Comparison of ENCODE assay signal across 8 mouse cellular contexts in genomic region chr12:101015926-101016325, GRCm38 (mm10). TPM values are rescaled to one million over a fixed set of nuclear protein-coding genes. Genes with fewer than 3 reads are reported as not detected.
A peak's percentile ranks its signal among the peaks of the same experiment; 100 is the strongest.
DNase-seq lines count a peak whose midpoint lies in the region; ATAC-seq and TF ChIP-seq lines count a peak whose summit lies in the region.

No protein-coding gene starts in this region.

- H3K9me3 ChIP-seq in ES-E14 (ENCODE audit: control insufficient read depth, insufficient read depth, low read depth, low read length) = no peaks in the 10 kb centered on the region
- H3K9me3 ChIP-seq in hindbrain, postnatal 0 days (ENCODE audit: low read length) = no peaks in the 10 kb centered on the region

- H3K4me3 ChIP-seq in gastrocnemius, adult 2 months = no peak overlapping the region
- peak overlapping the region; percentile 42 to 46; a peak in 3 of 4 replicates for H3K4me3 ChIP-seq in ES-E14 (ENCODE audit: insufficient read depth in 1 of 2, low read depth in 1 of 2, low read length in 2 of 2, poor library complexity in 1 of 2, severe bottlenecking in 1 of 2)
- H3K4me3 ChIP-seq in hindbrain, postnatal 0 days (ENCODE audit: low read length) = no peak overlapping the region
- peak overlapping the region; percentile 29 for H3K4me3 ChIP-seq in thymus, adult 2 months (ENCODE audit: control insufficient read depth, insufficient read depth, low read length)

- TF ChIP-seq POLR2A in thymus, adult 2 months (IDR thresholded peaks at IDR 0.05; ENCODE audit: control insufficient read depth, extremely low read depth, insufficient read depth, low read length, poor library complexity) = peak; percentile 71

- in situ Hi-C loops in ES-E14 (cut with MboI; ENCODE audit: low sequenced_read_pairs in 2 of 2, unreplicated experiment in 2 of 2) = no loop called here

- WGBS in hindbrain, postnatal 0 days = 40% methylated on average over 4 of the region's 4 CpGs
- WGBS in thymus, adult 2 months = 4% methylated on average over 4 of the region's 4 CpGs

- intact Hi-C loops in gastrocnemius, adult 2 months (cut with DNase I) = no loop called here

- ATAC-seq in hindbrain, postnatal 0 days = peak; percentile 58

- peaks cover 22 to 72% of the 10 kb centered on the region in 2 experiments for H3K4me1 ChIP-seq in ES-E14 (ENCODE audit: control insufficient read depth in 2 of 2, insufficient read depth in 2 of 2, low read length in 2 of 2, poor library complexity in 1 of 2)
- peaks cover 30% of the 10 kb centered on the region for H3K4me1 ChIP-seq in hindbrain, postnatal 0 days (ENCODE audit: insufficient read depth, low read length)
- H3K4me1 ChIP-seq in thymus, adult 2 months (replicated peaks; ENCODE audit: control insufficient read depth, insufficient read depth, low read length) = peaks cover 73% of the 10 kb centered on the region

- TF ChIP-seq CTCF in gastrocnemius, adult 2 months (IDR thresholded peaks at IDR 0.05) = no peak
- TF ChIP-seq CTCF in hindbrain, postnatal 0 days (IDR thresholded peaks at IDR 0.05; ENCODE audit: low read depth) = no peak
- no peak for TF ChIP-seq CTCF in thymus, adult 2 months (IDR thresholded peaks at IDR 0.05; ENCODE audit: borderline replicate concordance, control insufficient read depth, extremely low read depth, insufficient read depth, low read length, poor library complexity)

- H3K36me3 ChIP-seq in ES-E14 (ENCODE audit: control insufficient read depth, insufficient read depth, low read length, poor library complexity, severe bottlenecking) = no peaks in the 10 kb centered on the region
- no peaks in the 10 kb centered on the region for H3K36me3 ChIP-seq in hindbrain, postnatal 0 days (ENCODE audit: insufficient read depth, low read length)
- no peaks in the 10 kb centered on the region for H3K36me3 ChIP-seq in thymus, adult 2 months (ENCODE audit: control insufficient read depth, insufficient read depth, low read length)

- peak overlapping the region; percentile 78 for H3K27ac ChIP-seq in gastrocnemius, adult 2 months
- peak overlapping the region; percentile 96 for H3K27ac ChIP-seq in ES-E14 (ENCODE audit: insufficient read depth, low read depth, low read length, poor library complexity, severe bottlenecking)
- H3K27ac ChIP-seq in hindbrain, postnatal 0 days = no peak overlapping the region
- peak overlapping the region; percentile 96 for H3K27ac ChIP-seq in thymus, adult 2 months (ENCODE audit: control insufficient read depth, insufficient read depth, low read length)

- peak; percentile 25 for DNase-seq in gastrocnemius, adult 2 months
- DNase-seq in gastrocnemius, postnatal 4 days (ENCODE audit: low spot score in 2 of 2) = no peak
- no peak for DNase-seq in ES-E14 (ENCODE audit: low read depth, low spot score)
- peak; percentile 81 for DNase-seq in hindbrain, postnatal 0 days (ENCODE audit: low spot score)
- DNase-seq in lung, postnatal 10 days = peak; percentile 65
- peak; percentile 82 for DNase-seq in thymus, adult 2 months
- no peak for DNase-seq in layer of hippocampus, adult 8-10 months (ENCODE audit: low spot score in 2 of 2)
- DNase-seq in testis, postnatal 10 days (ENCODE audit: low spot score) = no peak

- H3K9ac ChIP-seq in ES-E14 (ENCODE audit: insufficient read depth, low read depth, low read length, poor library complexity, severe bottlenecking) = peak overlapping the region; percentile 46
- H3K9ac ChIP-seq in hindbrain, postnatal 0 days (replicated peaks; ENCODE audit: low read length) = no peak overlapping the region

- H3K4me2 ChIP-seq in hindbrain, postnatal 0 days (ENCODE audit: low read depth, low read length) = no peak overlapping the region

- H3K27me3 ChIP-seq in hindbrain, postnatal 0 days (ENCODE audit: insufficient read depth, low read length) = no peaks in the 10 kb centered on the region
- no peaks in the 10 kb centered on the region for H3K27me3 ChIP-seq in thymus, adult 2 months (ENCODE audit: control insufficient read depth, insufficient read depth, low read length)

TF ChIP-seq in ES-E14, 5 proteins besides CTCF, POLR2A, EP300 and RAD21:
- no peak for TF ChIP-seq ZNF384 (IDR thresholded peaks at IDR 0.05; ENCODE audit: low read depth, low read length)
- TF ChIP-seq ZC3H11A (IDR thresholded peaks at IDR 0.05; ENCODE audit: borderline replicate concordance, low read depth, low read length) = no peak
- TF ChIP-seq MAFK (IDR thresholded peaks at IDR 0.05; ENCODE audit: insufficient read depth, low read depth, low read length) = no peak
- TF ChIP-seq HCFC1 (IDR thresholded peaks at IDR 0.05; ENCODE audit: borderline replicate concordance, insufficient read depth, low read length) = 0 out of 2 replicates have a peak, but pooled peaks have one; percentile 2
TF ChIP-seq in ES-E14: peak in this region for 1.

RNA-seq across cellular contexts. Expression of gene Ccdc88c, which starts 12.9 kb away (rescaled TPM):
- total RNA-seq in gastrocnemius, adult 2 months (2021) = 10 to 100 TPM; 28.4 to 34.7 TPM
- 10 to 100 TPM; 51.1 to 57.3 TPM for total RNA-seq in gastrocnemius, postnatal 4 days (2021)
- 35.7 and 42.7 TPM in 2 replicates for total RNA-seq in ES-E14 (2012; rRNA removed)
- total RNA-seq in hindbrain, postnatal 0 days (2014; rRNA removed) = 17.7 and 23.3 TPM in 2 replicates
- polyA plus RNA-seq in hindbrain, postnatal 0 days (2015; fragmentation: Nextera tagmentation; extraction: Ambion mirVana) = 11.2 and 13.0 TPM in 2 replicates
- 75.0 and 87.7 TPM in 2 replicates for polyA plus RNA-seq in thymus, adult 2 months (2012; rRNA removed)
- total RNA-seq in layer of hippocampus, adult 8-10 months (2022) = 10 to 100 TPM; 30.2 to 38.8 (median 34.7) TPM

Comparison
In these comparisons a context has a peak if more than half of its experiments do, and no peak if none do; other contexts are left out.
1. DNase-seq: peak in gastrocnemius, adult 2 months (single experiment), hindbrain, postnatal 0 days (single experiment), lung, postnatal 10 days (single experiment) and thymus, adult 2 months (single experiment); none in gastrocnemius, postnatal 4 days (0 of 2), ES-E14 (single experiment), layer of hippocampus, adult 8-10 months (0 of 2) and testis, postnatal 10 days (single experiment).
2. H3K4me3 ChIP-seq: peak in ES-E14 (2 of 2) and thymus, adult 2 months (single experiment); none in gastrocnemius, adult 2 months (single experiment) and hindbrain, postnatal 0 days (single experiment).